Mouse (Mus musculus): ENCODE data around the gene Pex10. TPM values are rescaled to one million over a fixed set of nuclear protein-coding genes. Genes with fewer than 3 reads are reported as not detected.

The Pex10 gene
- polyA plus RNA-seq, 1 experiment from 2014 or later: 27.4 TPM

- Histone ChIP-seq H3K36me3 (ENCODE audit: control insufficient read depth, insufficient read depth, low read length) (no peaks in the 10 kb centered on the region), H3K27ac (ENCODE audit: low read length) (no peak overlapping the region), H3K9ac (ENCODE audit: low read length) (no peak overlapping the region), H3K9me3 (ENCODE audit: control insufficient read depth, low read length) (no peaks in the 10 kb centered on the region), H3K4me3 (ENCODE audit: low read length) (no peak overlapping the region), H3K27me3 (ENCODE audit: control insufficient read depth, insufficient read depth, low read depth, low read length) (no peaks in the 10 kb centered on the region), H3K4me1 (replicated peaks; ENCODE audit: control insufficient read depth, insufficient read depth, low read length) (peaks cover 38% of the 10 kb centered on the region), H3K4me2 (ENCODE audit: low read depth, low read length) (no peak overlapping the region)
- no peak for ATAC-seq (ENCODE audit: low read depth)
- WGBS: 91% methylated on average over 10 of the region's 10 CpGs
These were observed 51.5 kb downstream of the Pex10 start for GRCm38 (mm10) chr4:155118278-155118677.

- 77% methylated on average over 7 of the region's 7 CpGs for WGBS
- no peaks in the 10 kb centered on the region for H3K27me3 ChIP-seq (ENCODE audit: control insufficient read depth, insufficient read depth, low read depth, low read length)
- H3K4me2 ChIP-seq (ENCODE audit: low read depth, low read length): no peak overlapping the region
- peak overlapping the region; percentile 83 for H3K27ac ChIP-seq (ENCODE audit: low read length)
- no peaks in the 10 kb centered on the region for H3K36me3 ChIP-seq (ENCODE audit: control insufficient read depth, insufficient read depth, low read length)
- H3K9me3 ChIP-seq (ENCODE audit: control insufficient read depth, low read length): no peaks in the 10 kb centered on the region
- H3K9ac ChIP-seq (ENCODE audit: low read length): no peak overlapping the region
- peaks cover 33% of the 10 kb centered on the region for H3K4me1 ChIP-seq (replicated peaks; ENCODE audit: control insufficient read depth, insufficient read depth, low read length)
- ATAC-seq (ENCODE audit: low read depth): no peak
- H3K4me3 ChIP-seq (ENCODE audit: low read length): no peak overlapping the region
These were observed 53.2 kb downstream of the Pex10 start for GRCm38 (mm10) chr4:155120038-155120437.

- Histone ChIP-seq H3K27ac (ENCODE audit: low read length) (peak overlapping the region; percentile 83), H3K4me1 (replicated peaks; ENCODE audit: control insufficient read depth, insufficient read depth, low read length) (peaks cover 39% of the 10 kb centered on the region), H3K27me3 (ENCODE audit: control insufficient read depth, insufficient read depth, low read depth, low read length) (no peaks in the 10 kb centered on the region), H3K9ac (ENCODE audit: low read length) (no peak overlapping the region; the same call in 1 of the 2 replicates), H3K4me2 (ENCODE audit: low read depth, low read length) (no peak overlapping the region), H3K4me3 (ENCODE audit: low read length) (no peak overlapping the region), H3K9me3 (ENCODE audit: control insufficient read depth, low read length) (no peaks in the 10 kb centered on the region), H3K36me3 (ENCODE audit: control insufficient read depth, insufficient read depth, low read length) (no peaks in the 10 kb centered on the region)
- 57% methylated on average over 5 of the region's 5 CpGs for WGBS
- ATAC-seq (ENCODE audit: low read depth): no peak
These were observed 53.8 kb downstream of the Pex10 start for GRCm38 (mm10) chr4:155120583-155120982.

GRCm38 (mm10) chr4:155121222-155121621, 54.4 kb downstream of the Pex10 start:
- H3K4me2 ChIP-seq (ENCODE audit: low read depth, low read length): no peak overlapping the region
- H3K9me3 ChIP-seq (ENCODE audit: control insufficient read depth, low read length): no peaks in the 10 kb centered on the region
- H3K4me1 ChIP-seq (replicated peaks; ENCODE audit: control insufficient read depth, insufficient read depth, low read length): peaks cover 41% of the 10 kb centered on the region
- no peak overlapping the region for H3K9ac ChIP-seq (ENCODE audit: low read length)
- H3K4me3 ChIP-seq (ENCODE audit: low read length): no peak overlapping the region
- peak overlapping the region; percentile 83 for H3K27ac ChIP-seq (ENCODE audit: low read length)
- ATAC-seq (ENCODE audit: low read depth): 0 out of 2 replicates have a peak, but pooled peaks have one; percentile 4
- 79% methylated on average over 6 of the region's 6 CpGs for WGBS
- no peaks in the 10 kb centered on the region for H3K36me3 ChIP-seq (ENCODE audit: control insufficient read depth, insufficient read depth, low read length)
- no peaks in the 10 kb centered on the region for H3K27me3 ChIP-seq (ENCODE audit: control insufficient read depth, insufficient read depth, low read depth, low read length)

Other genes with a start within 250 kb of the Pex10 start
- gene Ttc34, start 229.6 kb upstream of the Pex10 start, polyA plus RNA-seq (2015; fragmentation: Nextera tagmentation; extraction: Ambion mirVana): 0.19 and 0.21 TPM in 2 replicates
- gene Mmel1, start 197.4 kb upstream of the Pex10 start, polyA plus RNA-seq (2015; fragmentation: Nextera tagmentation; extraction: Ambion mirVana): 0.15 and 0.35 TPM in 2 replicates
- 31.4 and 34.6 TPM in 2 replicates for gene Fam213b, start 167.9 kb upstream of the Pex10 start, polyA plus RNA-seq (2015; fragmentation: Nextera tagmentation; extraction: Ambion mirVana)
- gene Tnfrsf14, start 138.5 kb upstream of the Pex10 start, polyA plus RNA-seq (2015; fragmentation: Nextera tagmentation; extraction: Ambion mirVana): 1.7 and 1.9 TPM in 2 replicates
- 0.54 and 0.55 TPM in 2 replicates for gene Hes5, start 106.1 kb upstream of the Pex10 start, polyA plus RNA-seq (2015; fragmentation: Nextera tagmentation; extraction: Ambion mirVana)
- 47.3 and 48.4 TPM in 2 replicates for gene Pank4, start 102.9 kb upstream of the Pex10 start, polyA plus RNA-seq (2015; fragmentation: Nextera tagmentation; extraction: Ambion mirVana)
- gene Plch2, start 10.2 kb upstream of the Pex10 start, polyA plus RNA-seq (2015; fragmentation: Nextera tagmentation; extraction: Ambion mirVana): 11.4 and 14.9 TPM in 2 replicates
- gene Rer1, start 19.4 kb downstream of the Pex10 start, polyA plus RNA-seq (2015; fragmentation: Nextera tagmentation; extraction: Ambion mirVana): 150 and 157 TPM in 2 replicates
- 6.3 and 6.9 TPM in 2 replicates for gene Morn1, start 19.6 kb downstream of the Pex10 start, polyA plus RNA-seq (2015; fragmentation: Nextera tagmentation; extraction: Ambion mirVana)
- 15.8 and 16.7 TPM in 2 replicates for gene Ski, start 155.6 kb downstream of the Pex10 start, polyA plus RNA-seq (2015; fragmentation: Nextera tagmentation; extraction: Ambion mirVana)
- gene Faap20, start 182.8 kb downstream of the Pex10 start, polyA plus RNA-seq (2015; fragmentation: Nextera tagmentation; extraction: Ambion mirVana): 78.6 and 79.6 TPM in 2 replicates